Mouse (Mus musculus) testis, adult 2 months (tissue): ENCODE results near the gene Tmem204. TPM values are rescaled to one million over a fixed set of nuclear protein-coding genes. Genes with fewer than 3 reads are reported as not detected.

Source experiments
- H3K27ac ChIP-seq: fragments of 200-500 bp; 2 replicates; pipeline ENCODE4 v1.5.1; 2012; ENCODE audit warnings: low read depth, low read length; ENCODE audit not compliant: control insufficient read depth, insufficient read depth
- H3K27me3 ChIP-seq: fragments of 200-500 bp; 2 replicates; pipeline ENCODE4 v1.6.1; 2012; ENCODE audit warnings: mild to moderate bottlenecking, low read length, moderate library complexity; ENCODE audit not compliant: control insufficient read depth, insufficient read depth
- H3K36me3 ChIP-seq: fragments of 200-500 bp; 2 replicates; pipeline ENCODE4 v1.6.1; 2012; ENCODE audit warnings: mild to moderate bottlenecking, low read length; ENCODE audit not compliant: control insufficient read depth, insufficient read depth
- H3K4me1 ChIP-seq: fragments of 200-500 bp; 2 replicates; pipeline ENCODE4 v1.6.1; 2012; ENCODE audit warnings: low read length; ENCODE audit not compliant: control insufficient read depth, insufficient read depth
- H3K4me3 ChIP-seq: fragments of 200-500 bp; 2 replicates; pipeline ENCODE4 v1.5.1; 2012; ENCODE audit warnings: low read depth, mild to moderate bottlenecking, low read length, moderate library complexity, mixed read lengths; ENCODE audit not compliant: control insufficient read depth
- CTCF ChIP-seq: fragments of 200-500 bp; IDR thresholded peaks from 2 replicates; pipeline ENCODE4 v1.5.1; 2012; ENCODE audit warnings: low read depth, mild to moderate bottlenecking, inconsistent platforms, low read length, moderate library complexity; ENCODE audit not compliant: control insufficient read depth, insufficient read depth, insufficient replicate concordance
- POLR2A ChIP-seq: fragments of 200-500 bp; IDR thresholded peaks from 2 replicates; pipeline ENCODE4 v1.6.1; 2012; ENCODE audit warnings: low read depth, mild to moderate bottlenecking, inconsistent platforms, low read length, moderate library complexity; ENCODE audit not compliant: control insufficient read depth
- polyA plus RNA-seq: library from polyadenylated mRNA; depleted of rRNA; stranded (reverse); fragments of >200 nt; gene quantifications from 2 replicates; pipeline ENCODE4 v1.2.3, GENCODE M21; 2012; rRNA removed

The Tmem204 gene
- polyA plus RNA-seq, 1 experiment = 5.2 TPM

DNA sequence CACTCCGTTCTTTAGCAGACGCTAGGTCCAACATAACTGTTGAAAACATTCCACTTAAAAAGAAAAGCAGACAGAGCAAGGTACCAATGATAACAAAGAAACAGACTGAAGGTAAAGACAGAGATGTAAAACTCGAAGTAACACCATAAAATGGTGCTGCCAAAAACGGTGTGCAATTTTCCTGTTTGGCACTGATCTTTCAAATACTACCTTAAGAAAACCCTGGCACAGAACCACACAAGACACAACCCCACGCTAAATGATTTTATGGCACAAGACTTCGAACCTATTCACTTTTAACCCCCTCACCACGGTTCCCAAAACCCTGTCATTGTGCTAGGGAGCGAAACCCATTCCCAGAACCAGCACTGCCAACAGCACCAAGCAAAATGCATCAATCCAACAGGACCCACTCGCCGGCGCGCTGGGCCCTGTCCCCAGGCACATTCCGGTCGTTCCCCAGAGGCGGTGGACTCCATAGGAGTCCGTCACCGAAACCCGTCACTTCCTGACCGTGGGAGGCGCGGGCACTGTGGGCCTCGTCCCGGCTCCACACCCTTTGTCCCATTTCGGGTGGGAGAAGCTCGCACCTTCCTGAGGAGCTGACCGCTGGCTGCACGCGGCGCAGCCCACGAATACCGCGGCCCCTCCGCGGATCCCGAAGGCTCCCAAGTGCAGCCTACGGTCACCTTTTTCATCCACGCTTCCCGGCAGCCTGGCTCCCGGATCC, 68.4 kb downstream of the Tmem204 start:
- Histone ChIP-seq H3K27me3 (no peaks in the 10 kb centered on the region), H3K36me3 (peaks cover 2% of the 10 kb centered on the region), H3K4me1 (no peaks in the 10 kb centered on the region; the same call in 1 of the 2 replicates), H3K27ac (peak overlapping the region; percentile 76), H3K4me3 (peak overlapping the region; percentile 96)
- TF ChIP-seq CTCF (no peak), POLR2A (no peak)

DNA sequence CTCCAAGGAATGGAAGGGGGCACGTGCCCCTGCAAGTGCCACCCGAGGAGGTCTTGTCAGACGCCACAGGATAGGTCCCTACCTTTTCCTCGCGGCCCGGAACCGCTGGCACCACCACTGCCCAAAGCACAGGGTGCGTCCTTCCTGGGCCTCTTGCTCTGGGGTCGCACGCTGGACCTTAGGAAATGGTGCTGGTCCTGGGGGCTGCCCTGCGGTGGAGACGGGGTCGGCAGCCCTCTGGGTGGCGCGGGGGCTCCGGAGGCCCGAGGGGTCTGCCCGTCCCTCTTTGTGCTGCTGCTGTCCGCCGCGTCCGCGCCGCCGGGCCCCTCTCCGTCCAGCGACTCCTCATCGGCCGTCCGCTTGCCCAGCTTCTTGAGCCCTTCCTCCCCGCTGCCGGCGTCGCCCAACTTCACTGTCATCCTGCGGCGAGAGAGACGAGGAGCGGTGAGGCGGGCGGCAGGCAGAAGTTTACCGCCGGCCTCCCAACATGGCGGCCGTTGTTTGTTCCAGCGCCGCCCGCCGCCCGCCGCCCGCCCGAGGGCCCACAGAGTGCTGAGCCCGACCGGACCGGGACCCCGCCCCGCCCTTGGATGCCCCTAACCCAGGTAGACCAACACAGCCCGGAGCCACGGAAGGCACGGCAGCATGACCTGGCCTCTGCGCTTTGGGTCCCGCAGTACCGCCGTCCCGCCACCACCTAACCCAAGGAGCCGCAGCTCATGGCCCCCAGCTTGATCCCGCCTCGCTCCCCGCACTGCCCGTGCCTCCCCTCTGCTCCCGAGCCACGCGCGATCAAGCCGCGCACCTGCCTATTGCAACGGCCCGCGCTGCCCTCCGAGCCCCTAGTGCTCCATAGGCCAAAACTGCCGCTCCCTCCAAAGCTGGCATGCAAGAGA, 69.5 kb downstream of the Tmem204 start:
- peak overlapping the region; percentile 94 for H3K4me3 ChIP-seq
- TF ChIP-seq CTCF (no peak), POLR2A (no peak; the same call in 1 of the 2 replicates)
- H3K27ac ChIP-seq = peak overlapping the region; percentile 92
- peaks cover 2% of the 10 kb centered on the region for H3K36me3 ChIP-seq
- no peaks in the 10 kb centered on the region; the same call in 1 of the 2 replicates for H3K4me1 ChIP-seq
- no peaks in the 10 kb centered on the region for H3K27me3 ChIP-seq

Other genes with a start within 250 kb of the Tmem204 start
- gene Hagh, start 243.4 kb downstream of the Tmem204 start, polyA plus RNA-seq = 529 and 573 TPM in 2 replicates
- 12.6 and 16.6 TPM in 2 replicates for gene Fahd1, start 233.2 kb downstream of the Tmem204 start, polyA plus RNA-seq
- gene Igfals, start 217.6 kb downstream of the Tmem204 start, polyA plus RNA-seq = 4.0 and 4.2 TPM in 2 replicates
- gene Nubp2, start 197.2 kb downstream of the Tmem204 start, polyA plus RNA-seq = 125 and 131 TPM in 2 replicates
- gene Spsb3, start 196.9 kb downstream of the Tmem204 start, polyA plus RNA-seq = 161 and 177 TPM in 2 replicates
- 28.0 and 31.2 TPM in 2 replicates for gene Eme2, start 188.5 kb downstream of the Tmem204 start, polyA plus RNA-seq
- 45.9 and 56.7 TPM in 2 replicates for gene Mrps34, start 188.5 kb downstream of the Tmem204 start, polyA plus RNA-seq
- gene Nme3, start 187.1 kb downstream of the Tmem204 start, polyA plus RNA-seq = 9.3 and 15.5 TPM in 2 replicates
- 60.2 and 62.6 TPM in 2 replicates for gene Mapk8ip3, start 146.6 kb downstream of the Tmem204 start, polyA plus RNA-seq
- 5.4 and 6.5 TPM in 2 replicates for gene Jpt2, start 122.9 kb downstream of the Tmem204 start, polyA plus RNA-seq
- 26.5 and 27.6 TPM in 2 replicates for gene Cramp1l, start 67.8 kb downstream of the Tmem204 start, polyA plus RNA-seq
- 130 and 146 TPM in 2 replicates for gene Ift140, start 67.5 kb downstream of the Tmem204 start, polyA plus RNA-seq
- gene Telo2, start 32.4 kb upstream of the Tmem204 start, polyA plus RNA-seq = 5.4 and 7.0 TPM in 2 replicates
- gene Ptx4, start 37.2 kb upstream of the Tmem204 start, polyA plus RNA-seq = 0.23 and 0.40 TPM in 2 replicates
- gene Clcn7, start 49.8 kb upstream of the Tmem204 start, polyA plus RNA-seq = 14.1 and 14.8 TPM in 2 replicates
- gene Ccdc154, start 78.9 kb upstream of the Tmem204 start, polyA plus RNA-seq = 22.6 and 23.5 TPM in 2 replicates
- 0.36 and 0.83 TPM in 2 replicates for gene Gm38655, start 91.9 kb upstream of the Tmem204 start, polyA plus RNA-seq
- 4.6 and 5.0 TPM in 2 replicates for gene BC003965, start 101.0 kb upstream of the Tmem204 start, polyA plus RNA-seq
- 11.2 and 11.7 TPM in 2 replicates for gene Unkl, start 104.8 kb upstream of the Tmem204 start, polyA plus RNA-seq
- 20.2 and 24.5 TPM in 2 replicates for gene Gnptg, start 156.5 kb upstream of the Tmem204 start, polyA plus RNA-seq
- 17.5 and 18.1 TPM in 2 replicates for gene Tsr3, start 156.6 kb upstream of the Tmem204 start, polyA plus RNA-seq
- 2.9 and 3.8 TPM in 2 replicates for gene Baiap3, start 172.8 kb upstream of the Tmem204 start, polyA plus RNA-seq
- 226 and 232 TPM in 2 replicates for gene Ube2i, start 191.0 kb upstream of the Tmem204 start, polyA plus RNA-seq
- gene Prss34, start 214.8 kb upstream of the Tmem204 start, polyA plus RNA-seq = 0.11 TPM in 1 of 2 replicates, not detected in the other
- not detected in 2 replicates for gene Prss28, start 225.1 kb upstream of the Tmem204 start, polyA plus RNA-seq
- not detected in 2 replicates for gene Prss29, start 235.1 kb upstream of the Tmem204 start, polyA plus RNA-seq